Mouse (Mus musculus) 3T3-L1 (cell line): ENCODE results near the gene Lasp1.

Source experiments
- DNase-seq: peaks from one replicate; pipeline ENCODE4 v3.0.0-alpha.2; 2015; ENCODE audit warnings: low read depth, low spot score

Lasp1 gene

GRCm38 (mm10) chr11:97796910-97797309 is 1.9 kb upstream of the Lasp1 start:
- DNase-seq: peak; percentile 87

- DNase-seq: peak; percentile 91
Observed at GRCm38 (mm10) chr11:97797369-97798082, 1.3 kb upstream of the Lasp1 start.

GRCm38 (mm10) chr11:97798083-97798435 is 741 bp upstream of the Lasp1 start:
- no peak for DNase-seq

GRCm38 (mm10) chr11:97799146-97799993 is 570 bp downstream of the Lasp1 start:
- DNase-seq: peak; percentile 78

GRCm38 (mm10) chr11:97799994-97800690 is 1.3 kb downstream of the Lasp1 start:
- DNase-seq: peak; percentile 77

GRCm38 (mm10) chr11:97800691-97801408 is 2.0 kb downstream of the Lasp1 start:
- DNase-seq: peak; percentile 85

GRCm38 (mm10) chr11:97801409-97802193 is 2.8 kb downstream of the Lasp1 start:
- DNase-seq: peak; percentile 80

GRCm38 (mm10) chr11:97802194-97802470 is 3.3 kb downstream of the Lasp1 start:
- DNase-seq: no peak

- no peak for DNase-seq
Observed at GRCm38 (mm10) chr11:97802495-97802894, 3.7 kb downstream of the Lasp1 start.

GRCm38 (mm10) chr11:97803847-97804246 is 5.0 kb downstream of the Lasp1 start:
- no peak for DNase-seq

- DNase-seq: peak; percentile 83
Observed at GRCm38 (mm10) chr11:97804841-97805661, 6.3 kb downstream of the Lasp1 start.

GRCm38 (mm10) chr11:97805662-97806612 is 7.1 kb downstream of the Lasp1 start:
- no peak for DNase-seq

GRCm38 (mm10) chr11:97806613-97806964 is 7.8 kb downstream of the Lasp1 start:
- DNase-seq: no peak

GRCm38 (mm10) chr11:97807626-97808025 is 8.8 kb downstream of the Lasp1 start:
- DNase-seq: no peak

GRCm38 (mm10) chr11:97808093-97808492 is 9.3 kb downstream of the Lasp1 start:
- peak; percentile 78 for DNase-seq

- no peak for DNase-seq
Observed at GRCm38 (mm10) chr11:97808621-97809234, 9.9 kb downstream of the Lasp1 start.

- no peak for DNase-seq
Observed at GRCm38 (mm10) chr11:97809235-97810121, 10.7 kb downstream of the Lasp1 start.

- DNase-seq: no peak
Observed at GRCm38 (mm10) chr11:97810356-97810755, 11.6 kb downstream of the Lasp1 start.
